ENCODE assay signal across 8 mouse cellular contexts in the genomic region with DNA sequence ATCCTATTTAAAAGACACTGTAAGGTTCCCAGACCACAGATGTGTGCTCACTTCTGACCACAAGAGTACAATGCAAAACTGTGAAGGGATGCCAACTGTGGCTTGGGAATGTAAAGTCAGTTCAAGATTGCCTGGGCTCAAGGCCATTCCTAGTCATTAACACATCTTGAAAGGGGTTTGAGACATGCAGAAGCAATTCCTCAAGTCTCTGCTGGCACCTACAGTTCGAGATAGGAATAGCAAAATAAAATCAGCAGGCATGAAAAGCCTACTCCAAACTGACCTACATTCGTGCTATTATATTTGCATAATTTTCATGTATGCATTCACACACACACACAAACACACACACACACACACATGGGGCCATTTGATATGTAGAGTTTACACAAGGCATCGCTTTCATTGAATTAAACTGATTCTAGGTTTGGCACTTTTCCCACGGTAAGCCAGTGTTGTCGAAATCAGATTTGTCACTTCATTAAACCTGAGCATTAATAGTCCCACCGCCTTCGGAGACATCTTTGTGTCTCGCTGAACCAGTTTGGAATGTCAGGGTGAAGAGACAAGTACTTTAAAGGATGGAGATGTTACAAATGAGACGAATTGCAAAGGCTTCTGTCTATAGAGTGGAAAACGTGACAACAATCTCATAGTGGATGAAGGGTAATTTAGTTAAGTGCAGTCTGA.
A peak's percentile ranks its signal among the peaks of the same experiment; 100 is the strongest.
DNase-seq lines count a peak whose midpoint lies in the region; ATAC-seq and TF ChIP-seq lines count a peak whose summit lies in the region.

No protein-coding gene starts in this region.

- H3K9me3 ChIP-seq in heart, postnatal 0 days (replicated peaks; ENCODE audit: control insufficient read depth, low read length) = no peaks in the 10 kb centered on the region; the same call in 1 of the 2 replicates
- no peaks in the 10 kb centered on the region for H3K9me3 ChIP-seq in E14TG2a.4 (ENCODE audit: low read length)

- 47% methylated on average over 10 of the region's 10 CpGs for WGBS in heart, postnatal 0 days

- peak; percentile 44 for TF ChIP-seq CTCF in heart, postnatal 0 days (IDR thresholded peaks at IDR 0.05; ENCODE audit: low read depth)
- TF ChIP-seq CTCF in E14TG2a.4 (conservative IDR thresholded peaks at IDR 0.05; ENCODE audit: low read length) = peak; percentile 30; the same call in 1 of the 2 replicates
- TF ChIP-seq CTCF in layer of hippocampus, adult 2 months (conservative IDR thresholded peaks at IDR 0.05) = peak; percentile 82

- no peak for TF ChIP-seq EP300 in heart, postnatal 0 days (IDR thresholded peaks at IDR 0.05; ENCODE audit: low read depth)

- no peaks in the 10 kb centered on the region for H3K36me3 ChIP-seq in heart, postnatal 0 days (replicated peaks; ENCODE audit: control insufficient read depth, insufficient read depth, low read length)
- H3K36me3 ChIP-seq in E14TG2a.4 (ENCODE audit: insufficient read depth, low read length) = no peaks in the 10 kb centered on the region

- H3K27ac ChIP-seq in heart, postnatal 0 days (ENCODE audit: low read depth) = no peak overlapping the region
- H3K27ac ChIP-seq in layer of hippocampus, adult 2 months = no peak overlapping the region

- H3K9ac ChIP-seq in heart, postnatal 0 days (replicated peaks; ENCODE audit: low read depth, low read length) = no peak overlapping the region

- peak; percentile 11 for DNase-seq in heart, postnatal 0 days (ENCODE audit: low spot score)
- DNase-seq in heart, adult 18-20 months = no peak
- peak; percentile 58 to 67 for DNase-seq in cerebellum, postnatal 25 days
- peak; percentile 20 to 21 for DNase-seq in layer of hippocampus, adult 2 months (ENCODE audit: low spot score in 2 of 2)
- DNase-seq in right cerebral cortex, postnatal 25 days = peak; percentile 11
- DNase-seq in MN1 (ENCODE audit: low spot score) = no peak
- no peak for DNase-seq in ovary, postnatal 10 days (ENCODE audit: low spot score)

- H3K4me3 ChIP-seq in heart, postnatal 0 days (ENCODE audit: low read depth, low read length) = no peak overlapping the region
- no peak overlapping the region for H3K4me3 ChIP-seq in E14TG2a.4 (replicated peaks; ENCODE audit: low read length)
- 0 out of 2 replicates have a peak overlapping the region, but pooled peaks have one; percentile 2 for H3K4me3 ChIP-seq in layer of hippocampus, adult 2 months

- H3K4me1 ChIP-seq in heart, postnatal 0 days (ENCODE audit: control insufficient read depth, insufficient read depth) = no peaks in the 10 kb centered on the region
- H3K4me1 ChIP-seq in E14TG2a.4 (replicated peaks; ENCODE audit: low read depth, low read length) = no peaks in the 10 kb centered on the region

- no peak for ATAC-seq in heart, postnatal 0 days (ENCODE audit: insufficient read depth, low read depth)

- H3K27me3 ChIP-seq in heart, postnatal 0 days (ENCODE audit: control insufficient read depth, insufficient read depth, low read length) = no peaks in the 10 kb centered on the region
- no peaks in the 10 kb centered on the region for H3K27me3 ChIP-seq in E14TG2a.4 (ENCODE audit: insufficient read depth, low read length)

- no peak overlapping the region for H3K4me2 ChIP-seq in heart, postnatal 0 days (ENCODE audit: low read depth, low read length)

Comparison
In these comparisons a context has a peak if more than half of its experiments do, and no peak if none do; other contexts are left out.
1. DNase-seq: peak in heart, postnatal 0 days (single experiment), cerebellum, postnatal 25 days (2 of 2), layer of hippocampus, adult 2 months (2 of 2) and right cerebral cortex, postnatal 25 days (single experiment); none in heart, adult 18-20 months (0 of 2), MN1 (single experiment) and ovary, postnatal 10 days (single experiment).
2. CTCF ChIP-seq: peak in every context shown above with its lines; median percentile 82 in layer of hippocampus, adult 2 months; 44 in heart, postnatal 0 days; 30 in E14TG2a.4.